In the genomic region with DNA sequence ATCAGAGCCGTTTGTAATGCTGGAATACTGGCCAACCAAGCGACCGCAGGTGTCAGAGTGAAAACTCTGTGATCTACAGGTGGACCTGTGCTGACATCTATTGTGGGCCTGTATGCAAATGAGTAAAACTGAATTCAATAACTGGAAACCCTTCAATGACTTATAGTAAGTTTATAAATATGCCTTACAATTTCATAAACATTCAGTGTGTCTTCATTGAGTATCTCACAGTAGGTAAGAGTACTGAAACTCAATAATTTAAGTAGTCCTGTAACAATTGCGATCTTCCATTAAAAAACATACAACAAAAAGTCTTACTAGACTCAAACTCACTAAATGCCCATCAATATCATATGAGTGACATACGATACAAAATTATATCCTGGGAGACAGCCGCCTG, we compare ENCODE assay signal across 16 mouse cellular contexts. TPM values are rescaled to one million over a fixed set of nuclear protein-coding genes. Genes with fewer than 3 reads are reported as not detected.
DNase-seq lines count a peak whose midpoint lies in the region; ATAC-seq lines count a peak whose summit lies in the region.
"Had no signal": no experiment of that assay in that cellular context is flagged by ENCODE, and none has a peak within 500 bp of the region (broad histone marks: within the 10 kb centered on the region; RNA-seq: fewer than 3 reads in every experiment).

No protein-coding gene starts in this region.

- H3K9me3 ChIP-seq in heart, embryonic 11.5 days (replicated peaks; ENCODE audit: control insufficient read depth, low read length), result no peaks in the 10 kb centered on the region
- H3K9me3 ChIP-seq in limb, embryonic 12.5 days, result no peaks in the 10 kb centered on the region
- no peaks in the 10 kb centered on the region for H3K9me3 ChIP-seq in limb, embryonic 10.5 days (replicated peaks)
- H3K9me3 ChIP-seq in intestine, embryonic 15.5 days, result no peaks in the 10 kb centered on the region
- no peaks in the 10 kb centered on the region for H3K9me3 ChIP-seq in stomach, embryonic 16.5 days (replicated peaks; ENCODE audit: control insufficient read depth, low read length)
- H3K9me3 ChIP-seq: forebrain, embryonic 12.5 days; heart, embryonic 15.5 days; hindbrain, embryonic 12.5 days had no signal

- ATAC-seq in heart, embryonic 11.5 days (replicated peaks; ENCODE audit: insufficient number of reproducible peaks, low FRiP score, low TSS enrichment), result no peak
- no peak for ATAC-seq in limb, embryonic 12.5 days (ENCODE audit: insufficient number of reproducible peaks, insufficient read depth, low FRiP score, low TSS enrichment, low read depth)
- ATAC-seq in intestine, embryonic 15.5 days, result no peak
- ATAC-seq in stomach, embryonic 16.5 days (ENCODE audit: insufficient read depth, low FRiP score), result no peak
- ATAC-seq: liver, postnatal 0 days had no signal

- peak overlapping the region; percentile 90 for H3K4me2 ChIP-seq in heart, embryonic 11.5 days
- peak overlapping the region; percentile 96; the same call in 1 of the 2 replicates for H3K4me2 ChIP-seq in limb, embryonic 12.5 days
- H3K4me2 ChIP-seq in intestine, embryonic 15.5 days (replicated peaks), result peak overlapping the region; percentile 92
- peak overlapping the region; percentile 98 for H3K4me2 ChIP-seq in stomach, embryonic 16.5 days (ENCODE audit: low read depth, low read length)

- no peaks in the 10 kb centered on the region for H3K36me3 ChIP-seq in heart, embryonic 11.5 days (ENCODE audit: control insufficient read depth, insufficient read depth, low read length)
- no peaks in the 10 kb centered on the region for H3K36me3 ChIP-seq in limb, embryonic 12.5 days
- no peaks in the 10 kb centered on the region for H3K36me3 ChIP-seq in limb, embryonic 10.5 days
- no peaks in the 10 kb centered on the region for H3K36me3 ChIP-seq in intestine, embryonic 15.5 days
- no peaks in the 10 kb centered on the region for H3K36me3 ChIP-seq in stomach, embryonic 16.5 days (ENCODE audit: control insufficient read depth, insufficient read depth, low read length)
- H3K36me3 ChIP-seq: forebrain, embryonic 12.5 days; heart, embryonic 15.5 days; hindbrain, embryonic 12.5 days had no signal

- H3K9ac ChIP-seq in heart, embryonic 11.5 days (ENCODE audit: low read depth, low read length), result no peak overlapping the region
- H3K9ac ChIP-seq in limb, embryonic 12.5 days (replicated peaks), result no peak overlapping the region
- no peak overlapping the region for H3K9ac ChIP-seq in intestine, embryonic 15.5 days
- no peak overlapping the region for H3K9ac ChIP-seq in stomach, embryonic 16.5 days (ENCODE audit: low read length)
- H3K9ac ChIP-seq: forebrain, embryonic 12.5 days; hindbrain, embryonic 12.5 days had no signal

- H3K27me3 ChIP-seq in heart, embryonic 11.5 days (ENCODE audit: control insufficient read depth, insufficient read depth, low read length), result peaks cover 7% of the 10 kb centered on the region; the same call in 1 of the 2 replicates
- H3K27me3 ChIP-seq in limb, embryonic 12.5 days, result peaks cover 3% of the 10 kb centered on the region; the same call in 1 of the 2 replicates
- peaks cover 42% of the 10 kb centered on the region for H3K27me3 ChIP-seq in limb, embryonic 10.5 days (ENCODE audit: low read depth, poor library complexity, severe bottlenecking)
- no peaks in the 10 kb centered on the region for H3K27me3 ChIP-seq in intestine, embryonic 15.5 days (replicated peaks)
- H3K27me3 ChIP-seq in stomach, embryonic 16.5 days (ENCODE audit: control insufficient read depth, insufficient read depth, low read length), result no peaks in the 10 kb centered on the region
- H3K27me3 ChIP-seq: heart, embryonic 15.5 days had no signal

- peak overlapping the region; percentile 74; the same call in 1 of the 2 replicates for H3K4me3 ChIP-seq in heart, embryonic 11.5 days (ENCODE audit: low read depth, low read length)
- H3K4me3 ChIP-seq in limb, embryonic 12.5 days (replicated peaks), result no peak overlapping the region
- no peak overlapping the region for H3K4me3 ChIP-seq in limb, embryonic 10.5 days
- no peak overlapping the region for H3K4me3 ChIP-seq in intestine, embryonic 15.5 days (replicated peaks)
- no peak overlapping the region for H3K4me3 ChIP-seq in stomach, embryonic 16.5 days (replicated peaks; ENCODE audit: low read length)

- peaks cover 4% of the 10 kb centered on the region; the same call in 1 of the 2 replicates for H3K4me1 ChIP-seq in heart, embryonic 11.5 days (ENCODE audit: control insufficient read depth, insufficient read depth, low read length)
- peaks cover 9% of the 10 kb centered on the region for H3K4me1 ChIP-seq in limb, embryonic 12.5 days (replicated peaks)
- peaks cover 15% of the 10 kb centered on the region for H3K4me1 ChIP-seq in limb, embryonic 10.5 days
- H3K4me1 ChIP-seq in intestine, embryonic 15.5 days (replicated peaks), result 0 out of 2 replicates have a peak, but pooled peaks cover 9% of the 10 kb centered on the region
- H3K4me1 ChIP-seq in stomach, embryonic 16.5 days (ENCODE audit: control insufficient read depth, insufficient read depth, low read length), result peaks cover 3% of the 10 kb centered on the region; the same call in 1 of the 2 replicates

- DNase-seq in heart, adult 11 months, result no peak
- DNase-seq in limb, embryonic 10.5 days (ENCODE audit: low spot score), result no peak
- no peak for DNase-seq in adrenal gland, postnatal 4 days (ENCODE audit: low spot score in 2 of 2)
- DNase-seq: adrenal gland, postnatal 36 days; cerebellum, postnatal 36 days; gastrocnemius, postnatal 14 days; liver, postnatal 0 days; lung, postnatal 10 days had no signal

- WGBS in heart, embryonic 11.5 days (ENCODE audit: insufficient replicate concordance), result 88% methylated on average over 6 of the region's 6 CpGs
- 93% methylated on average over 6 of the region's 6 CpGs for WGBS in limb, embryonic 12.5 days
- 94% methylated on average over 6 of the region's 6 CpGs for WGBS in limb, embryonic 10.5 days
- WGBS in intestine, embryonic 15.5 days, result 88% methylated on average over 6 of the region's 6 CpGs
- WGBS in stomach, embryonic 16.5 days, result 86% methylated on average over 6 of the region's 6 CpGs

- no peak overlapping the region for H3K27ac ChIP-seq in heart, embryonic 11.5 days (ENCODE audit: low read depth, low read length)
- no peak overlapping the region for H3K27ac ChIP-seq in limb, embryonic 12.5 days
- H3K27ac ChIP-seq in limb, embryonic 10.5 days, result no peak overlapping the region
- H3K27ac ChIP-seq in intestine, embryonic 15.5 days, result no peak overlapping the region
- H3K27ac ChIP-seq in stomach, embryonic 16.5 days (ENCODE audit: low read length), result no peak overlapping the region
- H3K27ac ChIP-seq: forebrain, embryonic 12.5 days; heart, embryonic 15.5 days; hindbrain, embryonic 12.5 days; kidney, postnatal 0 days had no signal

RNA-seq across cellular contexts. Expression of gene Enpp1, which starts 1.6 kb away (rescaled TPM):
- 6.3 and 8.2 TPM in 2 replicates for polyA plus RNA-seq in heart, embryonic 11.5 days (2014; fragmentation: Nextera tagmentation; extraction: Ambion mirVana)
- 3.3 and 3.6 TPM in 2 replicates for polyA plus RNA-seq in limb, embryonic 12.5 days (2016; fragmentation: Nextera tagmentation; extraction: Ambion mirVana)
- polyA plus RNA-seq in limb, embryonic 10.5 days (2016; fragmentation: Nextera tagmentation; extraction: Ambion mirVana), result 0.60 and 1.1 TPM in 2 replicates
- polyA plus RNA-seq in intestine, embryonic 15.5 days (2015; fragmentation: Nextera tagmentation; extraction: Ambion mirVana), result 8.2 and 8.7 TPM in 2 replicates
- polyA plus RNA-seq in stomach, embryonic 16.5 days (2015; fragmentation: Nextera tagmentation; extraction: Ambion mirVana), result 7.1 and 7.6 TPM in 2 replicates
- total RNA-seq in adrenal gland, postnatal 4 days (2021), result 1 to 10 TPM; 6.0 to 7.7 TPM
